Mouse (Mus musculus): ENCODE measurements around the gene Prkab1.

Prkab1 gene

GRCm38 (mm10) chr5:115977757-115978156, 46.6 kb downstream of the Prkab1 start:
- no peak for DNase-seq

GRCm38 (mm10) chr5:115977266-115977665, 47.0 kb downstream of the Prkab1 start:
- no peak for DNase-seq

GRCm38 (mm10) chr5:115976446-115976845, 47.9 kb downstream of the Prkab1 start:
- DNase-seq = no peak

- DNase-seq = no peak
Observed at GRCm38 (mm10) chr5:115975672-115976071, 48.6 kb downstream of the Prkab1 start.

- DNase-seq = no peak
Observed at GRCm38 (mm10) chr5:115971236-115971635, 53.1 kb downstream of the Prkab1 start.

Data from cerebellum, adult 9-11 months (tissue).